Mouse (Mus musculus): ENCODE measurements around the gene Traip. TPM values are rescaled to one million over a fixed set of nuclear protein-coding genes. Genes with fewer than 3 reads are reported as not detected.

The Traip gene
- polyA plus RNA-seq, 1 experiment from 2014 or later, result 4.8 TPM

DNA sequence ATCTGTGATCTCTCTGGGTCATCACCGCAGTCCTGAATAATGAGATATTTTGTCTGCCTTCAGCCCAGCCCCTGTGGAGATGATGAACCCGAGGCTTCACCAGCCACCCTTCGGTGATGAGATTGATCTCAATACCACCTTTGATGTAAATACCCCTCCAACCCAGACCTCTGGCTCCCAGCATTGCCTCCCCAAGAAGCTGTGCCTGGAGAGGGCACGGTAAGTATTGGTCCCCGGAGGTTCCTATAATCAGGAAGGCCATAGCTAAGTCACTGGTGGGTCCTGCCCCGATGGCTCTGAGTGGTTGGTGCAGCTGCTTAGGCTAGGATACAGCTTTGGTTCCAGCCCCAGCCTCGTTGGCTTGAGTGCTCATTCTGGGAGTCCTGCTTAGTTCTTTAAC is 18.6 kb downstream of the Traip start:
- H3K4me3 ChIP-seq (ENCODE audit: low read depth, low read length), result no peak overlapping the region
- no peak for DNase-seq (ENCODE audit: low spot score)
- no peak overlapping the region for H3K9ac ChIP-seq (ENCODE audit: low read length)
- no peak for ATAC-seq (ENCODE audit: low FRiP score, low TSS enrichment)
- no peak for TF ChIP-seq CTCF (IDR thresholded peaks at IDR 0.05; ENCODE audit: low read depth)
- no peak for TF ChIP-seq EP300 (optimal IDR thresholded peaks at IDR 0.05)
- H3K9me3 ChIP-seq (ENCODE audit: control insufficient read depth, low read length), result no peaks in the 10 kb centered on the region
- H3K36me3 ChIP-seq (ENCODE audit: control insufficient read depth, insufficient read depth, low read length), result 0 out of 2 replicates have a peak, but pooled peaks cover 2% of the 10 kb centered on the region
- H3K27me3 ChIP-seq (ENCODE audit: control insufficient read depth, insufficient read depth, low read length), result no peaks in the 10 kb centered on the region
- 89% methylated on average over 7 of the region's 7 CpGs for WGBS
- H3K27ac ChIP-seq (replicated peaks), result no peak overlapping the region
- no peak overlapping the region for H3K4me2 ChIP-seq (replicated peaks; ENCODE audit: low read depth)
- no peaks in the 10 kb centered on the region; the same call in 1 of the 2 replicates for H3K4me1 ChIP-seq (replicated peaks; ENCODE audit: control insufficient read depth, insufficient read depth)

DNA sequence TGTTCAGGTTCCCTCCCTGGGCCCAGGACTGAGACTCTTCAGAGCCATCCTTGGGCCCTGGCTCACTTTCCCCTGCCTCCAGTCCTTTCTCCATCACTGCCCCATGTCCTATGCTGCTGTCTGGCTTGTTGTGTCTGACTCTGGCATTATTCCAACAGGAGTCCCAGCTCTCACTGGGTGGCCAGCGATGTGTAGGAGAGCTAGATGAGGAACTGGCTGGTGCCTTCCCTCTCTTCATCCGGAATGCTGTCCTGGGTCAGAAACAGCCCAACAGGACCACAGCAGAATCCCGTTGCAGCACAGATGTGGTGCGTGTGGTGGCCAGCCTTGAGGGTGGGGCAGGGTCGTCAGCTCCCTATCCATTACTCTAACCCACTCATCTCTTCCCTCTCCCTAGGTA is 20.4 kb downstream of the Traip start:
- WGBS, result 85% methylated on average over 5 of the region's 5 CpGs
- H3K4me3 ChIP-seq (ENCODE audit: low read depth, low read length), result no peak overlapping the region
- no peak overlapping the region for H3K4me2 ChIP-seq (replicated peaks; ENCODE audit: low read depth)
- H3K4me1 ChIP-seq (replicated peaks; ENCODE audit: control insufficient read depth, insufficient read depth), result no peaks in the 10 kb centered on the region; the same call in 1 of the 2 replicates
- no peaks in the 10 kb centered on the region for H3K27me3 ChIP-seq (ENCODE audit: control insufficient read depth, insufficient read depth, low read length)
- no peaks in the 10 kb centered on the region for H3K9me3 ChIP-seq (ENCODE audit: control insufficient read depth, low read length)
- H3K36me3 ChIP-seq (ENCODE audit: control insufficient read depth, insufficient read depth, low read length), result 0 out of 2 replicates have a peak, but pooled peaks cover 2% of the 10 kb centered on the region
- TF ChIP-seq CTCF (IDR thresholded peaks at IDR 0.05; ENCODE audit: low read depth), result no peak
- no peak for TF ChIP-seq EP300 (optimal IDR thresholded peaks at IDR 0.05)
- ATAC-seq (ENCODE audit: low FRiP score, low TSS enrichment) (no peak), DNase-seq (ENCODE audit: low spot score) (no peak)
- H3K27ac ChIP-seq (replicated peaks), result no peak overlapping the region
- no peak overlapping the region for H3K9ac ChIP-seq (ENCODE audit: low read length)

DNA sequence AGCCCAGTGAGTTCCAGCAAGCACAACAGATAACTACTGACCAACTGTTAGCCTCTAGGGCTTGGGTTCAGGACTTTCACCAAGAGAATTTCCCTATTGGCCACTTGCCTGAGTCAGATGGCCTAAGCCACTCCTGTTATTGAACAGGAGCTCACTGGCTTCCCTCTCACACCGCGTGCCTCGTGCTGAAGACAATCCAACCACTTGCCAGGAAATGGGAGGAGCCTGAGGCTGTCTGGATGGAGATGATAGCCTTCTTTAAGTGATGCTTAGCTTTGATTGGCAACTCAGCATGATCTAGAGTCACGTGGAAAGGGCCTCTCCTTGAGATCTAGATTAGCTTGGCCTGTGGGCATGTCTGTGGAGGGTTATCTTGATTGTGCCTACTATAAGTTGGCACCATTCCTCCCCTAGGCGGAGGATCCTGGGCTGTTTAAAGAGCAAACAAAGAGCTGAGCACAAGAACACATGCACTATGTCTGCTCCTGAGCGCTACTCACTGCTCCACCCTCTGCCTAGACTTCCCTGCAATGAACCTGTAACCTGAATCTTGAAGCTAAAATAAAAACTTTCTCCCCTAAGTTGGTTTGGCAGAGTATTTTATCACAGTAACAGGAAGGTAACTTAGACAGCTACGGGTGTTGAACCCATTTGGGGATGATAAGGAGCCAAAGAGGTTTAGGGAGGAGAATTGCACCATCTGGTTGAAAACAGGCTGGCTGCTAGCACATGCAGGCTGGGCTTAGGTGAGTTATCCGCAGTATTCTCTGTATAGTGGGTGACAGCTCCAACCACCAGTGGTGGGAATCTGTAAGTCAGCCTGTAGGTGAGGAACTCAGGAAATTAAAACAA is 22.0 kb downstream of the Traip start:
- TF ChIP-seq CTCF (IDR thresholded peaks at IDR 0.05; ENCODE audit: low read depth) (no peak), EP300 (optimal IDR thresholded peaks at IDR 0.05) (no peak)
- peak; percentile 72 for ATAC-seq (ENCODE audit: low FRiP score, low TSS enrichment)
- Histone ChIP-seq H3K9ac (ENCODE audit: low read length) (no peak overlapping the region), H3K27ac (replicated peaks) (no peak overlapping the region), H3K27me3 (ENCODE audit: control insufficient read depth, insufficient read depth, low read length) (no peaks in the 10 kb centered on the region), H3K4me3 (ENCODE audit: low read depth, low read length) (no peak overlapping the region), H3K9me3 (ENCODE audit: control insufficient read depth, low read length) (no peaks in the 10 kb centered on the region), H3K36me3 (ENCODE audit: control insufficient read depth, insufficient read depth, low read length) (0 out of 2 replicates have a peak, but pooled peaks cover 2% of the 10 kb centered on the region), H3K4me1 (replicated peaks; ENCODE audit: control insufficient read depth, insufficient read depth) (no peaks in the 10 kb centered on the region; the same call in 1 of the 2 replicates), H3K4me2 (replicated peaks; ENCODE audit: low read depth) (no peak overlapping the region)
- WGBS, result 52% methylated on average over 8 of the region's 8 CpGs
- DNase-seq (ENCODE audit: low spot score), result peak; percentile 66

DNA sequence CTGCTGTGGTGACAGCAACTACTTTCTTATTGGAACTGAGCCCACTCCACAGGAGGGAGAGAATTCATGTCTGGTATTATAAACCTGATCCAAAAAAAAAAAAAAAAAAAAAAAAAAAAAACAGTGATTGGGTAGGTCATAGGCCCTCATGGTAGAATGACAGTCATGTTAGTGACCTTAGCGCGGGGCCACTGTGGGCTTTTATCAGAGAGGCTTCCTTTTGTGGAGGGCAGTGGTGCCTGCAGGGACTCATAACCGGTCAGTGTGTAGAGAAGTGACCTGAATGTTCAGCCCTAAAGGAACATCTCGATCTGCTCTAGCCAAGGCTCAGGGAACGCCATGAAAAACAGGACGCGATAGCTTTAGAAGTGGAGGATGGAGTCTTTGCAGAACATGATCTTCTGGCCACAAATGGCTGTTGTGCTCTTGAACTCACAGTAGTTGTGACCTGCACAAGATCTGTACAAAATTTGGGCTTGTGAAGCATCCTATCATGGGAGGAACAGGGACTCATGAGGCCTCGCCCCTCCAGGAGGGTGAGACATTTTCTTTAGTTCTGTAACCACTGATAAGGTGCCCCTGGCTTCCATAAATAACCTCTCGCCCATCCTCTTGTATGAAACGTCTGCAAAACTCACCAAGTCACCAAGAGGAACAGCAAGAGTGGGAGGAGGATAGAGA is 24.7 kb downstream of the Traip start:
- DNase-seq (ENCODE audit: low spot score) (no peak), ATAC-seq (ENCODE audit: low FRiP score, low TSS enrichment) (no peak)
- no peak overlapping the region for H3K4me2 ChIP-seq (replicated peaks; ENCODE audit: low read depth)
- no peaks in the 10 kb centered on the region for H3K27me3 ChIP-seq (ENCODE audit: control insufficient read depth, insufficient read depth, low read length)
- peak overlapping the region; percentile 49; the same call in 1 of the 2 replicates for H3K27ac ChIP-seq (replicated peaks)
- H3K4me1 ChIP-seq (replicated peaks; ENCODE audit: control insufficient read depth, insufficient read depth), result no peaks in the 10 kb centered on the region; the same call in 1 of the 2 replicates
- no peaks in the 10 kb centered on the region for H3K9me3 ChIP-seq (ENCODE audit: control insufficient read depth, low read length)
- no peak overlapping the region for H3K4me3 ChIP-seq (ENCODE audit: low read depth, low read length)
- TF ChIP-seq CTCF (IDR thresholded peaks at IDR 0.05; ENCODE audit: low read depth) (no peak), EP300 (optimal IDR thresholded peaks at IDR 0.05) (no peak)
- H3K9ac ChIP-seq (ENCODE audit: low read length), result no peak overlapping the region
- 75% methylated on average over 10 of the region's 10 CpGs for WGBS
- H3K36me3 ChIP-seq (ENCODE audit: control insufficient read depth, insufficient read depth, low read length), result peaks cover 4% of the 10 kb centered on the region; the same call in 1 of the 2 replicates

DNA sequence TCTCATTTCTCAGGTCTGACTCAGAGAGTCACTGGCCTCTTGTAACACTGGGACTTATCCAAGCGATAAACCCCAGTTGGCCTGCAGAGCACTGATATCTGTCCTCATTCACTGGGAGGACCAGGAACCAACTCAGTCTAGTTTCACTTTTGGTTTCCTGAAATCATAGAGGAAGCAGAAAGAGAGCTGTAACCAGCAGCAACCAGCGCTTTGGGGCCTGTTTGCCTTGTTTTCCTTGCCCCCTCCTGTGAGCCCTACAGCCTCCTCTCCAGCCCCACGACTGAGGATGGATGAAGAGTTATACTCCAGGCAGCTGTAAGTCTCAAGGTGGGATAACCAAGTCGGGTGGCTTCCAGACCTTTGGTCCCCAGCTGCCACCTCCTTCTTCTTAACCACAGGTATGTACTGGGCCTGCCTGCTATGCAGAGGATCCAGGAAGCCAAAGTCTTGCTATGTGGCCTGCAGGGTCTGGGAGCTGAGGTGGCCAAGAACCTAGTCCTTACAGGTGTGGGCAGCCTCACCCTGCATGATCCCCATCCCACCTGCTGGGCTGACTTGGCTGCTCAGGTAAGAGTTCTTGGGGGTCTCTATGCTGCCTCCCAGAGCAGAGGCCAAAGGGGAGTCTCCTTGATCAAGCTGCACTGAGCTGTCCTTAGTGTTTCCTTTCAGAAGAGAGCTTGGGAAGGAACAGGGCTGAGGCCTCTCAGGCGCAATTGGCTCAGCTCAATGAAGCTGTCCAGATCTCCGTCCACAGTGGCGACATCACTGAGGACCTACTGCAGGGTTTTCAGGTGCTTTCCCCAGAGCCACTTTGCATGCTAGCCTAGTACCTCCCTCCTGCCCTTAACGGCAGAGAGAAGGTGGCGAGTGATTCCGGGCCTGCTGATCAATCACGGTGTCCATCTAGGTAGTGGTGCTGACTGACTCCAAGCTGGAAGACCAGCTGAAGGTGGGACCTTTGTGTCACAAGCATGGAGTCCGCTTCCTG is 25.8 kb downstream of the Traip start, which contains the start of gene Uba7:
TSS of gene Uba7 (plus strand) at position 107 of the 988 bp plus-strand sequence.
- TF ChIP-seq CTCF (IDR thresholded peaks at IDR 0.05; ENCODE audit: low read depth), result no peak
- no peak for TF ChIP-seq EP300 (optimal IDR thresholded peaks at IDR 0.05)
- Histone ChIP-seq H3K4me2 (replicated peaks; ENCODE audit: low read depth) (peak within 1 kb of the TSS; percentile 51), H3K27ac (replicated peaks) (peak within 1 kb of the TSS; percentile 67), H3K4me3 (ENCODE audit: low read depth, low read length) (peak within 1 kb of the TSS; percentile 17), H3K27me3 (ENCODE audit: control insufficient read depth, insufficient read depth, low read length) (no peaks in the 10 kb centered on the region), H3K4me1 (replicated peaks; ENCODE audit: control insufficient read depth, insufficient read depth) (no peaks in the 10 kb centered on the region; the same call in 1 of the 2 replicates), H3K9me3 (ENCODE audit: control insufficient read depth, low read length) (no peaks in the 10 kb centered on the region), H3K36me3 (ENCODE audit: control insufficient read depth, insufficient read depth, low read length) (peaks cover 4% of the 10 kb centered on the region; the same call in 1 of the 2 replicates), H3K9ac (ENCODE audit: low read length) (peak within 1 kb of the TSS; percentile 57)
- peak; percentile 53 for DNase-seq (ENCODE audit: low spot score)
- 57% methylated on average over 12 of the region's 12 CpGs for WGBS
- ATAC-seq (ENCODE audit: low FRiP score, low TSS enrichment), result peak; percentile 77

Data from stomach, postnatal 0 days (tissue).